Mouse (Mus musculus) thymus, adult 2 months (tissue): ENCODE measurements around the gene Ager.

Experiments used
- CTCF ChIP-seq: fragments of 200-500 bp; IDR thresholded peaks from 2 replicates; pipeline ENCODE4 v1.5.1; 2012; ENCODE audit warnings: mild to moderate bottlenecking, control low read depth, low read length, moderate library complexity, borderline replicate concordance; ENCODE audit not compliant: control insufficient read depth, poor library complexity, insufficient read depth; ENCODE audit errors: extremely low read depth
- POLR2A ChIP-seq: fragments of 200-500 bp; IDR thresholded peaks from 2 replicates; pipeline ENCODE4 v1.6.1; 2012; ENCODE audit warnings: mild to moderate bottlenecking, low read length, control low read depth, moderate library complexity; ENCODE audit not compliant: control insufficient read depth, poor library complexity, insufficient read depth; ENCODE audit errors: extremely low read depth

DNA sequence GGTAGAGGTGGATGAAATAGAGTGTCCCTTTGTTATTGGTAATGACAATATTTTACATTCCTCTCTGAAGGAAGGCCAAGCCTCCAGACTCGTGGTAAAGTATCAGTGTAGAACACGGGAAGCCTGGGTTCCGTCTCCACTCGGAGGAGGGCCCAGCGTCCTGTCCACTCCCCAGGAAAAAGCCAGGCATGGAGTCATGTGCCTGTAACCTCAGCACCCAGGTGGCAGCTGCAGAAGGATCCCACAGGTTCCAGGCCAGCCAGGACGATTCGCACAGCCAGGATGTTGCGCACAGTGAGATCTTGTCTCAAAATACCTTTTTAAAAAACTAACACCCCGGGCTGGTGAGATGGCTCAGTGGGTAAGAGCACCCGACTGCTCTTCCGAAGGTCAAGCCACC is 34.3 kb upstream of the Ager start:
- TF ChIP-seq CTCF (no peak), POLR2A (no peak)
